Mouse (Mus musculus) cerebellum, adult 9-11 months (tissue): Measurements from ENCODE around the gene Gm29427.
"Not testable (repeated sequence)": the region's sequence is repeated elsewhere in the genome, so short reads cannot be mapped to it uniquely, and the experiment has no call there.

ENCODE experiments used
- DNase-seq: peaks from one replicate; pipeline ENCODE4 v3.0.0; 2022

The Gm29427 gene

DNA sequence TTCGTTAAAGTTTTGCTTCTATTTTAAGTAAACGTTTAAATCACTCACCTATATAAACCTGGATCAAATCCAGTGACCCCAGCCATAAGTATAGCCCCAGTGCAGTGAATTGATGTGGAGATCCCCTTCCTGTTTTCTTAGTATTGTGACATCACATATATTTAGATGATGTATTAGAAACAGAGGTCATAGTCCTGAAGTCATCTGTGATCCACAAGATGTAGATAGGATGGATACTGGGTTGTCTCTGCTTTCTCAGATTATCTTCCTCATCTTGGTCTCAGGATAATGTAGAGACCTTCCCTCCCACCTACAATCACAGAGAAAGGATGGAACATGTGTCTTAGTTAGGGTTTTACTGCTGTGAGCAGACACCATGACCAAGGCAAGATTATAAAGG, 13.6 kb upstream of the Gm29427 start, which contains the start of gene Pfkfb2:
TSS of gene Pfkfb2 (minus strand) at position 101 of the 400 bp plus-strand sequence.
- no peak for DNase-seq

DNA sequence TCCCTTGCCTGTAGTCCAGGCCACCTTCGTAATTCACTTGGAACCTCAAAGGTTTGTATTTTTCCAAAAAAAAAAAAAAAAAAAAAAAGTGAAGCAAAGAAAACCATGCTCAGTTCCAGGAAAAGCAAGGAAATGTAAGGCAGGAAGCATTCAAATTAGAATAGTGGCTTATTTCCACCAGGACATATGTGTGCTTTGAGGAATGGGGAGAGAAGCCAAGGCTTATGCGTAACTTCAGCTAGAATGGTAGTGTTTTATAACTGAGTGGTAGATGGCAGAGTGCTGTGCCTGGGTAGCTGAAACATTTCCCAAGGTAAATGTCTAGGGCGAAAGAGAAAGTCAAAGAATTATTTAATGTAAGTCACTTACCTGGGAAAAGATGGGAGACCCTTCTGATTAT, 13.1 kb upstream of the Gm29427 start:
- no peak for DNase-seq

- DNase-seq: no peak
Measured at GRCm38 (mm10) chr1:130728070-130728469, 12.5 kb upstream of the Gm29427 start.

GRCm38 (mm10) chr1:130726396-130726795, 10.8 kb upstream of the Gm29427 start:
- DNase-seq: no peak

DNA sequence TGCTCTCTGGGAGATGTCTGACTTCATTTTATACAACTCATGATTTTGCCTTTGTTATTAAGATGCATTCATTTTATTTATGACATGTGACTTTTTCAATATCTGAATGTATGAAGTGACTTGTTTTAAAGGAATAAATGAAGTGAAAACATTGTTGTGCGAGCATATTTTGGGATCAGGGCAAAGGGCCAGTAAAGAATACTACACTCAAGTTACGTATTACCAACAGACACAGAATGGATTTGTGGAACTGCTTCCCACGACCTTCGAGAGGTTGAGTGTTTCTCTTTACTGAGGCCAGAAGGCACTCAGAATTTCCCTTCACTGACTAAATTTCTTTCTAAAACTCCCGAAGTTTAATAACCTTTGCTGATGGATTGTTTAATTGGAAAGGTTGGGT, 8.6 kb upstream of the Gm29427 start:
- no peak for DNase-seq

- DNase-seq: peak; percentile 91
Measured at GRCm38 (mm10) chr1:130717291-130717871, 1.8 kb upstream of the Gm29427 start, which contains the start of gene Yod1. Gene Yod1 (plus strand): TSS chr1:130717327.

- no peak for DNase-seq
Measured at GRCm38 (mm10) chr1:130716513-130717290, 1.1 kb upstream of the Gm29427 start.

GRCm38 (mm10) chr1:130716218-130716512, 566 bp upstream of the Gm29427 start:
- DNase-seq: no peak

DNA sequence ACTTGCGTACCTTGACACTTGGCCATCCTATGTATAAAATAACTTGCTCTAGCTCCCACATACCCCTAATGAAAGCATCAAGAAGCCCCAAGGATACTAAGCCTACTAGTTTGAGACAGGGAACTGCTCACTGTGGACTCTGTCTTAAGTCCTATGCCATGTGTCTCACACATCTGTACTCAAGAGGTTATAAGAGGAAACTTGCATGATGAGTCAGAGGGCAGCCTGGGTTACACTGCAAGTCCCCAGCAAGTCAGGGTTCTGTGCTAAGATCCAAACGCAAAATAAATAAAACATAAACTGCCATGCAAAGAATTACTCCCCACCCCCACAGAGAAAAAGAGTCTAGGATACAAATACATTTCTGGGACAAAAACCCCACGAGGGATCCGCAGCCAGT, 1.6 kb downstream of the Gm29427 start:
- no peak for DNase-seq

DNA sequence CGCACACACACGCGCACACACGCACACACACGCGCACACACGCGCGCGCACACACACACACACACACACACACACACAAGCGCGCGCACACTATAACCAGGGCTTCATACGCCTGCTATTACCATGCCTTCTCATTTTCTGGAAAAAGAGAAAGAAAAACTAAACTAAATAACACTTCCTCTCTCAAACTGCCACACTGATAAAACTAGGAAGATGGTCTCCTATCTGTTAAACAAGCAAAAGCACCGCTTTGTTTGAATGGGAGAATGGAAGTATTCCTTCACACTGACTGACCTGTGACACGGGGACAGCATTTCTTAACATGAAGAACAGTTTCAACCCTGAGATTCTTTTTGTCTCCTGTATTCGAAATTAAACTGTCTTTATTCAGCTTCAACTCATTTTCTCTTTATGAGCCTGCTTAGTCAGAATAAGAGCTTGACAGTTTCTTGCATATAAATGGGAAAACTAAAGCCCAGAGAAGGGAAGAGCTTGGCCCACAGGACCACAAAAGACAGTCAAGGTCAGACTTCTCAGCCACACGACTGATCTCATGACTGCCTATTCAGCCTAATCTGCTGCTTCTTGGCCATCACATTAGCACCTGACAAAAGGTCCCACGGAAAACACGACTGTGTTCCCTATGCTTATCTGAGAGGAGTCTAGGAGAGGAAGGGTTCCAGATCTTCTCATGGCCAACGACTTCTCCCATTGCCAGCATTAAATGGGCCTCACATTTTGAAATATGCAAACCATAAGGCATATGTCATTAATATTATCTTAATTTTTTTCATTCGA, 5.1 kb downstream of the Gm29427 start:
- DNase-seq: no peak

- no peak for DNase-seq
Measured at GRCm38 (mm10) chr1:130703613-130704012, 12.0 kb downstream of the Gm29427 start.

DNA sequence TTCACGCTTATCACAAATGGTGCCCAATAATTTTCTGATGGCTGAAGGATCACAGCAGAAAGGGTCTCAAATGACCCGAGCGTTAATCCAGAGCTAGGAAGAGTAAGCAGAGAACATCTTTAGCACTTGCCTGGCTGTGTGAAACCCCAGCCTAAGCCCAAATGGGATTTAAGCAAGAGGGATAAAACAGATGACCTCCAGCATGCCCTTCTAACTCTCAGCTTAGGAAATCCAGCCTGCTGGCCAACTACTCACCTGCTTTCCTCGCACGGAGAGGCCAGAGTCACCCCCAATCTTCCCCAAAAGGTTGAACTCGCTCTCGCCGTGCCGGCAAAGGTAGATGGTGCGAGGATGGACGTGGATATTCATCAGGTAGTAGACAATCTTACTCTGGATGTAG, 13.6 kb downstream of the Gm29427 start:
- DNase-seq: no peak

- DNase-seq: peak; percentile 62
Measured at GRCm38 (mm10) chr1:130699937-130700633, 15.5 kb downstream of the Gm29427 start.

DNA sequence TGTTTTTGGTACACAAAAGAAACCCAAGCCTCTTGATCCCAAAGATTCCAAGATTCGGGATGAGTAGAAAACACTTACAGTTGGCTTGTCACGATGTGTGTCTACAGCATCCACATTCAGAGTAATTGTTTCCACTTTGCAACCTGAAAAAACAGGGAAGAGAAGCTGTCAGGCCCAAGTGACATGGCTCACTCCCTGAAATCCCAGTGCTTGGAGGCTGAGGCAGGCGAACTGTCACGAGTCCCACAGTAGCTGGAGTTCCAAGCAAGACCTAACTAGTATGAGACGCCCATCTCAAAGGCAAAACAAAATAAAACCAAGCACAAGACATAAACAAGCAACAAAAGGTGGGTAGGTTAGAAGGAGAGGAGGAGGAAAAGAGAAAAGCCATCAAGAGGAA, 17.0 kb downstream of the Gm29427 start:
- no peak for DNase-seq

DNA sequence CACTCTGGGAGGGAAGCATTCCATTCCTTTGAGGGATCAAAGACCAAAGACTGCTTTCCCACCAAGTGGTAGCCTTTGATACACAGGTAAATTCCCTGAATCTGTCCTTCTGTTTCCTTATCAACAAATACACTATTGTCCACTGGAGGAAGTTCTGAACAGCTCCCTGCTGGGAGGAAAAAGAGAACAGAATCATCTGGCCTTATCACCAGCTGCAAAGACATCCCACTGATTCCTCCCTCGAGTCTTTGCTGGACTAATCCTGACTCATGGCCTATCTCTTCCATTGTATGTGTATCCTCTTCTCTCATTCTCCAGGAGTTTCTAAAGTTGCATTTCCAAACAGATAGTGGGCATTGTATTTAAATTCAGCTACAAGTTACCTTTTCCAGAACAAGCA, 31.7 kb downstream of the Gm29427 start:
- no peak for DNase-seq

DNA sequence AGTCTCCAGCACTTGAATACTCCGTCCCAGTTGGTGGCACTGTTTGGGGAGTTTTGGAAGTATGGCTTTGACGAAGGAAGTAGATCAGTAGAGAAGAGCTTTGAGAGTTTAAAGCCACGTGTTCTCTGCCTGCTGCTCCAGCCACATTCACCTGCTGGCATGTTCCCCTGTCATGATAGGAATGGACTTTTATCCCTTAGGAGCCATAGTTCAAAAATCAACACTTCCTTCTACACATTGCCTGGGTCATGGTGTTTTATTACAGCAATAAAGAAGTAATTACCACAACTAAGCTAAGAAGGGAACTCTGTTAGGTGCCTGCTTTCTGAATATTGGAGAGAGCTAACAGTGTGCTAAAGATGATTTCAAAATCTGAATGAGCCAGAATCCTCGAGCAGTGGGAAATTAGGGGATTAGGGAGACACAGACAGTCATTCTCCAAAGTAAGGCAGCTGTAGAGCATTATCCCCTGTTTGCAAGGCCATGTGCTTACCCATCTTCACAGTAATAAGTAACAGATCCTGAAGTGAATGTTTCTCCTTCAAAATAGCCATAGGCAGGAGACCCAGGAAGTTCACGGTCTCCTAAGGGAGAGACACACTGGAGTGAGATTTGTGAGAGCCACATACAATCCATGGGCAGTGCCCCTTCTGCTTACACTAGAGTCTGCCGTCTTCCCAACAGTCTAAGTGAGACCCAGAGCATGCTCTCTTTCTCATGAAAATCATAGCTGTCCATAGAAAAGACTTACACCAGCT, 33.8 kb downstream of the Gm29427 start:
- DNase-seq: no peak

DNA sequence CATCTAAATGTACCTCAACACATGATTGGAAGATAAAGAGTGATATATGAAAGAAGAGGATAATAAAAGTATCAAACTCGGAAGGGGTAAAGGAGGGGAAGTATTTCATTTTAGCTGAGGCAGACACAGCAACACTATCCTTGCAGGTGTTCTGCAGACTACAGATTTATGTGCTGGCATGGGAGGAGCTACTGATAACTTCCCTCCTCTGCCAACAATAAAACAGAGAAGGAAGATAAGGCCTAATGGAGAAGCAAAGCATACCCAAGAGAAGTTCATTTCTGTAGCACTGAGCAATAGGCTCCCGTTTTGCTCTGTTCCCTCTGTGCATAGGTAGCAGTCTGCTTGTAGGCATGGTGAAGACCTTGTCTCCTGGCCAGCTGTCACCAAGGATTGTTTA, 34.5 kb downstream of the Gm29427 start:
- DNase-seq: no peak

- DNase-seq: no peak
Measured at GRCm38 (mm10) chr1:130678551-130678950, 37.0 kb downstream of the Gm29427 start.

GRCm38 (mm10) chr1:130663576-130663975, 52.0 kb downstream of the Gm29427 start:
- not testable (repeated sequence) for DNase-seq

- no peak for DNase-seq
Measured at GRCm38 (mm10) chr1:130661454-130661853, 54.1 kb downstream of the Gm29427 start, which contains the start of gene C4bp. Gene C4bp (minus strand): TSS chr1:130661632.

DNA sequence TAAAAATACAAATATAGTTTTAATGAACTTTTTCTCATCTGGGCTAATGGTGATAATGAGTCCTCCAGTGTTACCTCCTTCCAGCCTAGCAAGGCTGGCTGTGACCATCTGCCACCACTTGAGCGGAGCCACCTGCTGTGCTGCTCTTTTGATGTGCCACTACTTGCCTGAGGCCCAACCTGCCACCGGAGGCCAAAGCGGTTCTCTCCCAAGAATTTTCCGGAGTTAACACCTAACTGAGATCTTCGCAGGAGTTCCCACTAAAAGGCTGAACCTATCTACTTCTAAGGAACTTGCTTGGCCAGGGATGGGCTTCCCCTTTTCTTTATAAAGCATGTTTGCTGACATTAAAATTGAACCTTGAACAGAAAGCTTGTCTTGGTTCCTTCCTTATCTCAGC, 56.0 kb downstream of the Gm29427 start:
- peak; percentile 4 for DNase-seq

- no peak for DNase-seq
Measured at GRCm38 (mm10) chr1:130644103-130644502, 71.5 kb downstream of the Gm29427 start.
